Mouse (Mus musculus): Measurements from ENCODE around the gene Gpd1l.
A peak's percentile ranks its signal among the peaks of the same experiment; 100 is the strongest.
"Not testable (repeated sequence)": the region's sequence is repeated elsewhere in the genome, so short reads cannot be mapped to it uniquely, and the experiment has no call there.

Gpd1l gene

GRCm38 (mm10) chr9:114933723-114934171 is at the start of gene Gpd1l:
Gene Gpd1l, minus strand, starts transcription at chr9:114933987.
- DNase-seq: peak; percentile 94

GRCm38 (mm10) chr9:114982689-114983360 is 49.0 kb upstream of the Gpd1l start, which contains the start of gene Rps27rt:
Gene Rps27rt, minus strand, starts transcription at chr9:114982739.
- DNase-seq: no peak

- no peak for DNase-seq
Measured at GRCm38 (mm10) chr9:114979969-114980368, 46.2 kb upstream of the Gpd1l start.

GRCm38 (mm10) chr9:114978281-114979111 is 44.7 kb upstream of the Gpd1l start, which contains the start of gene Osbpl10:
Gene Osbpl10, plus strand, starts transcription at chr9:114978569.
- DNase-seq: peak; percentile 70

GRCm38 (mm10) chr9:114977461-114978280 is 43.9 kb upstream of the Gpd1l start:
- DNase-seq: peak; percentile 54

- not testable (repeated sequence) for DNase-seq
Measured at GRCm38 (mm10) chr9:114966286-114966685, 32.5 kb upstream of the Gpd1l start.

- DNase-seq: no peak
Measured at GRCm38 (mm10) chr9:114964093-114964492, 30.3 kb upstream of the Gpd1l start.

- DNase-seq: no peak
Measured at GRCm38 (mm10) chr9:114960844-114961243, 27.1 kb upstream of the Gpd1l start.

- no peak for DNase-seq
Measured at GRCm38 (mm10) chr9:114960043-114960789, 26.4 kb upstream of the Gpd1l start.

- no peak for DNase-seq
Measured at GRCm38 (mm10) chr9:114956945-114957344, 23.2 kb upstream of the Gpd1l start.

GRCm38 (mm10) chr9:114955340-114955739 is 21.6 kb upstream of the Gpd1l start:
- no peak for DNase-seq

- no peak for DNase-seq
Measured at GRCm38 (mm10) chr9:114952866-114953265, 19.1 kb upstream of the Gpd1l start.

GRCm38 (mm10) chr9:114948395-114948794 is 14.6 kb upstream of the Gpd1l start:
- DNase-seq: no peak

GRCm38 (mm10) chr9:114945576-114945975 is 11.8 kb upstream of the Gpd1l start:
- DNase-seq: no peak

- DNase-seq: no peak
Measured at GRCm38 (mm10) chr9:114944642-114945041, 10.9 kb upstream of the Gpd1l start.

GRCm38 (mm10) chr9:114936687-114937086 is 2.9 kb upstream of the Gpd1l start:
- DNase-seq: no peak

- no peak for DNase-seq
Measured at GRCm38 (mm10) chr9:114935321-114935720, 1.5 kb upstream of the Gpd1l start.

GRCm38 (mm10) chr9:114934231-114934630 is 444 bp upstream of the Gpd1l start:
- DNase-seq: no peak

- DNase-seq: no peak
Measured at GRCm38 (mm10) chr9:114933037-114933722, 607 bp downstream of the Gpd1l start.

GRCm38 (mm10) chr9:114932607-114933006 is 1.2 kb downstream of the Gpd1l start:
- no peak for DNase-seq

GRCm38 (mm10) chr9:114930464-114931090 is 3.2 kb downstream of the Gpd1l start:
- DNase-seq: peak; percentile 42
